Mouse (Mus musculus) liver, postnatal 0 days (tissue): ENCODE data around the gene Slc39a10. TPM values are rescaled to one million over a fixed set of nuclear protein-coding genes. Genes with fewer than 3 reads are reported as not detected.

Source experiments
- ATAC-seq: fragments of 200-750 bp; cut with Nextera tagmentation; 2 replicates; pipeline ENCODE4 v1.8.0; 2017; ENCODE audit warnings: mild to moderate bottlenecking, moderate library complexity
- DNase-seq: peaks from one replicate; pipeline ENCODE4 v3.0.0-alpha.2; 2016
- H3K27ac ChIP-seq: fragments of 300-500 bp; sonication (generic); 2 replicates; pipeline ENCODE4 v1.5.1; 2014; ENCODE audit warnings: antibody characterized with exemption, moderate library complexity, mild to moderate bottlenecking, low read depth
- H3K27me3 ChIP-seq: fragments of 300-500 bp; sonication (generic); 2 replicates; pipeline ENCODE4 v1.6.1; 2014; ENCODE audit warnings: low read length, control low read depth, mixed read lengths; ENCODE audit not compliant: insufficient read depth
- H3K36me3 ChIP-seq: fragments of 300-500 bp; sonication (generic); replicated peaks from 2 replicates; pipeline ENCODE4 v1.6.1; 2014; ENCODE audit warnings: mild to moderate bottlenecking, control low read depth, low read length, moderate library complexity, mixed read lengths; ENCODE audit not compliant: insufficient read depth
- H3K4me1 ChIP-seq: fragments of 300-500 bp; sonication (generic); 2 replicates; pipeline ENCODE4 v1.6.1; 2014; ENCODE audit warnings: antibody characterized with exemption, mild to moderate bottlenecking, control low read depth; ENCODE audit not compliant: insufficient read depth
- H3K4me2 ChIP-seq: fragments of 300-500 bp; sonication (generic); 2 replicates; pipeline ENCODE4 v1.6.1; 2014; ENCODE audit warnings: low read depth, mild to moderate bottlenecking, low read length, moderate library complexity, mixed read lengths
- H3K4me3 ChIP-seq: fragments of 300-500 bp; sonication (generic); 2 replicates; pipeline ENCODE4 v1.5.1; 2014; ENCODE audit warnings: low read depth, low read length
- H3K9ac ChIP-seq: fragments of 300-500 bp; sonication (generic); replicated peaks from 2 replicates; pipeline ENCODE4 v1.6.1; 2014; ENCODE audit warnings: mild to moderate bottlenecking, moderate library complexity
- H3K9me3 ChIP-seq: fragments of 300-500 bp; sonication (generic); 2 replicates; pipeline ENCODE4 v1.6.1; 2016; ENCODE audit warnings: mild to moderate bottlenecking, control low read depth, low read length, mixed read lengths
- CTCF ChIP-seq: sonication (generic); IDR thresholded peaks from 2 replicates; pipeline ENCODE4 v1.5.1; 2016; ENCODE audit warnings: antibody characterized with exemption, low read depth
- EP300 ChIP-seq: IDR thresholded peaks from 2 replicates; pipeline ENCODE4 v1.6.1; 2016; ENCODE audit warnings: antibody characterized with exemption, low read depth, mild to moderate bottlenecking
- WGBS: fragments of 180-500 bp; shearing (Covaris S2); extraction: QIAGEN DNeasy Blood & Tissue Kit; methylation state at CpG from one replicate; pipeline ENCODE4 v1.1.7; 2014; ENCODE audit not compliant: insufficient replicate concordance; 5-methylcytosine and 5-hydroxymethylcytosine counted together
- polyA plus RNA-seq: library from polyadenylated mRNA; unstranded; fragments of >200 nt; fragmentation: Nextera tagmentation; extraction: Ambion mirVana; gene quantifications from 2 replicates; pipeline ENCODE4 v1.2.1, GENCODE M21; 2015

The Slc39a10 gene
- polyA plus RNA-seq, 1 experiment from 2014 or later: 2.4 TPM

DNA sequence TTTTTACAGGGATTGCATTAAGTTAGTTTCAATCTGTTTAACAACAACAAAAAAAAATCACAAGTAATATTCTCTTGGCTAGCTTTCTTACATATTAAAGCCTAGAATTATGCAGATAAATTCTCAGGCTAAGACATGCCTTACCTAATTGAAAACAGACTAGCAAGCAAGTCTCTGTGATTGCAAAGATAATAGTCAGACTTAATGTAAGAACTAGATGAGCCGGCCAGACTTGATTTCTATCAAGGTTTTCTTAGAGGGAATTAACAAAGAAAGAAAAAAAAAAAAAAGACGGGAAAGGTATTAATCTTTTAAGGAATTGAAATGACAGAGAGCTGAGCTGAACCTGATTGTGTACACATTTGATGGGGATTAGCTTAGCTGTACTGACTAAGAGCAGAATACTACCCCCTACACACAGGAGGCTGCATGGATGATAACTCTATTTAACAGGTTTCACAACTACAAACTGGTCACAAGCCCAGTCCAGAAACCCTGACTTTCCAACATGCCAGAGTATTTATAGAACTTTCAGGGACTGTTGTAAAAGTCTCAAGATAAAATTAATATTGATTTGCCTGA is 9.5 kb upstream of the Slc39a10 start:
- Histone ChIP-seq H3K4me3 (no peak overlapping the region), H3K9me3 (no peaks in the 10 kb centered on the region), H3K9ac (no peak overlapping the region), H3K4me2 (no peak overlapping the region), H3K36me3 (no peaks in the 10 kb centered on the region), H3K27me3 (no peaks in the 10 kb centered on the region), H3K4me1 (no peaks in the 10 kb centered on the region), H3K27ac (no peak overlapping the region)
- TF ChIP-seq EP300 (no peak), CTCF (no peak)
- WGBS: 71% methylated on average over 2 of the region's 2 CpGs
- no peak for ATAC-seq
- no peak for DNase-seq

DNA sequence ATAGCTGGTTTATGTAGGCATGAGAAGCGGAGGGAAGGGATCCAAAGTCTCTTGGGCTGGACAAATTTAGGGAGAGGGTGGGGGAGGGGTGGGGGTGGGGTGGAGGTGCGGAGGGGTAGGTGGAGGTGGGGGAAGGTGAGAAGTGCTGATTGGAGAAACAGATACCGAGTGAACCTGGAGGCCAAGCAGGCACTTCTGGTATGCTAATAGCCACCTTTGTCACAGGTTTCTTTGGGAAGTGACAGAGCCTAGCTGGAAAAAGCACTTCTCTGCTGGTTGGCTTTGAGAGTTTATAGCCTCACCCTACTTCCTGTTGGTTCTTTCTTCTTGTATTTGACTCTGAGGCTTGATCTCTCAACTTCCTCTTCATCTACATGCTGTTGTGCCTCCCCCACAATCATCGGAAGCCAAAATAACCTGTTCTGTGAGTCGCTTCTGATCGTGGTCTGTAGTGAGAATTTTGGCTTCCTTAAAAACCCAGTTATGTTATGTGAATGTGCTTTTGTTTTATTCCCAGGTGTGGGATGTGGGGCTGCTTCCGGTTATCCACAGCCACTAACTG is 1.7 kb upstream of the Slc39a10 start:
- no peak for ATAC-seq
- Histone ChIP-seq H3K27me3 (no peaks in the 10 kb centered on the region), H3K4me2 (no peak overlapping the region), H3K36me3 (no peaks in the 10 kb centered on the region), H3K9ac (no peak overlapping the region), H3K4me3 (no peak overlapping the region), H3K9me3 (no peaks in the 10 kb centered on the region), H3K4me1 (no peaks in the 10 kb centered on the region), H3K27ac (no peak overlapping the region)
- TF ChIP-seq CTCF (no peak), EP300 (no peak)
- no peak for DNase-seq
- WGBS: 13% methylated on average over 7 of the region's 7 CpGs

DNA sequence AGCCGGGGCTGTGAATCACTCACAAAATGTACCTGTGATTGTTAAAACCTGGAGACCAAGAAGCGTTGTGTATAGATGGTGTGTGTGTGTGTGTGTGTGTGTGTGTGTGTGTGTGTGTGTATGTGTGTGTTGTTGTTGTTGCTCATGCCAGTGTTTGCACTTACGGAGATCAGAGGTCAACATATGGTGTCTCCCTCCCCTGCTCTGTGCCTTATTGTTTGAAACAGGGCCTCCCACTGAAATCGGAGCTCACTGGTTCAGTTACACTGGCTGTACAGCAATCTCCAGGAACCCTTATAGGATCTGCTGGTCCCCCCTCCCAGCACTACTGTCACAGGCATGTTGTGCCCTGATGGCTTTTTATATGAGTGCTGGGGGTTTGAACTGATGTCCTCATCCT is 3.9 kb downstream of the Slc39a10 start:
- Histone ChIP-seq H3K9me3 (no peaks in the 10 kb centered on the region), H3K27ac (no peak overlapping the region), H3K9ac (no peak overlapping the region), H3K4me1 (no peaks in the 10 kb centered on the region), H3K4me2 (no peak overlapping the region), H3K36me3 (no peaks in the 10 kb centered on the region), H3K4me3 (no peak overlapping the region), H3K27me3 (no peaks in the 10 kb centered on the region)
- WGBS: 49% methylated on average over 4 of the region's 4 CpGs
- DNase-seq: no peak
- TF ChIP-seq CTCF (no peak), EP300 (no peak)
- no peak for ATAC-seq

DNA sequence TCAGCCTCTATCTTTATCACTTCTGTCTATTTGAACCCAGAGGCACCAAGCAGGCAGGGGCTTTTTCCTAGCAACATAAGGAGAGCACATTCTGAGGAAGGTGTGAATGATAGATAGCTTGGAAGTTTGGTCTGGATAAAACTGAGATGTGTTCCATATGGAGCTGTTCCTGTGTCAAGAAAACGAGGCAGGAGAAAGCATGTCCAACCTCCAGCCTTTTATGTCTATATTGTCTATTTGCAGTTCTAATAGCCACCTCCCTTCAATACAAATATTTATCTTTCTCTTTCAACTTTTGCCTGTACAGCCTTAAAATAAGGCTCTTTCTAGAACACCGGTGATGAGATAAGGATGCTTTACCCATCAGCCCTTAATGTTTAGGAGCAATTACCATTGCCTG is 4.3 kb downstream of the Slc39a10 start:
- DNase-seq (no peak), ATAC-seq (no peak)
- H3K9me3 ChIP-seq: no peaks in the 10 kb centered on the region
- no peaks in the 10 kb centered on the region for H3K27me3 ChIP-seq
- H3K4me3 ChIP-seq: no peak overlapping the region
- 40% methylated on average over 2 of the region's 2 CpGs for WGBS
- no peaks in the 10 kb centered on the region for H3K36me3 ChIP-seq
- TF ChIP-seq CTCF (no peak), EP300 (no peak)
- no peaks in the 10 kb centered on the region for H3K4me1 ChIP-seq
- H3K4me2 ChIP-seq: no peak overlapping the region
- H3K27ac ChIP-seq: no peak overlapping the region
- no peak overlapping the region for H3K9ac ChIP-seq

DNA sequence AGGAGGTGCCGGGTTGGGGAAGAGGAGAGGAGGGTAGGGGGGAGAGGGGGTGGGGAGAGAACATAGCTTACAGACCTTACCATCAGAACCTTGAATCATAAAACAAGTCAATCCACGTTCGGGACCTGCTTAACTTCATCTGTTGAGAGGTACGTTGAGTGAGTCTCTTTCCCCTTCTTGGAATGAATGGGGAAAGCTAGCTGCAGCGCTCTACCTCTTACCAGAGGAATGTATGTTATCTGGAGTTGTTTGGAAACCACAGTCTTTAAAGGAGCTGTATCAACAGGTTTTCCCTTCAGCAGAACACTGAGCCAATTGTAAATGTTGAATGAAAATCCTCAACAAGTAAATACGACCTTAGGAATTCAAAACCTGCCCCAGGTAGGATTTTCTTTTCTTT is 4.7 kb downstream of the Slc39a10 start:
- no peaks in the 10 kb centered on the region for H3K36me3 ChIP-seq

DNA sequence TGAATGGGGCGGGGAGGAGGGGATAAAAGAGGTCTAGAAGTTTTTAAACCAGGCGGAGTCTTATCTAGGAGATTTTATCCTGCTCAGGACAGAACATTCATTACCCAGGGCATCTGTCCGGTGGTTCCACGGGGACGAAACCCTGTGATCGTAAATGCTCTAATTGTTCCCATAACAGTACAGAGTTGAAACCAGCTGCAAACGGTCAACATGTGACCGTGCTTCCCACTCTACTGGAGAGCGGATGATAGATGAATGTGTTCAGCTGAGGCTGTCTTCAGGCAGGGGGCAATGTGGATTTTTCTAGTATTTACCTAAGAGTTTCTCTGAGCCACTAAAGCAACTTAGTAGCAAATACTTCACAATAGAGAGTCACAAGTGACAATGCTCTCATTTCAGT is 6.6 kb downstream of the Slc39a10 start:
- Histone ChIP-seq H3K27ac (no peak overlapping the region), H3K27me3 (no peaks in the 10 kb centered on the region), H3K36me3 (no peaks in the 10 kb centered on the region), H3K4me3 (no peak overlapping the region), H3K9me3 (no peaks in the 10 kb centered on the region), H3K4me1 (no peaks in the 10 kb centered on the region), H3K9ac (no peak overlapping the region), H3K4me2 (no peak overlapping the region)
- WGBS: 65% methylated on average over 9 of the region's 9 CpGs
- no peak for DNase-seq
- TF ChIP-seq CTCF: no peak
- TF ChIP-seq EP300: no peak
- no peak for ATAC-seq

More for the DNA sequence above, 4.7 kb downstream of the Slc39a10 start:
- no peak for TF ChIP-seq EP300
- TF ChIP-seq CTCF: no peak
- no peak overlapping the region for H3K27ac ChIP-seq
- no peaks in the 10 kb centered on the region for H3K4me1 ChIP-seq
- no peak overlapping the region for H3K4me2 ChIP-seq
- H3K9me3 ChIP-seq: no peaks in the 10 kb centered on the region
- ATAC-seq: no peak
- 45% methylated on average over 6 of the region's 6 CpGs for WGBS
- no peak overlapping the region for H3K4me3 ChIP-seq
- H3K27me3 ChIP-seq: no peaks in the 10 kb centered on the region
- DNase-seq: no peak
- no peak overlapping the region for H3K9ac ChIP-seq
